Comparison of ENCODE assay signal across 9 mouse cellular contexts in genomic region chr1:131751891-131752311, GRCm38 (mm10). TPM values are rescaled to one million over a fixed set of nuclear protein-coding genes. Genes with fewer than 3 reads are reported as not detected.
DNase-seq lines count a peak whose midpoint lies in the region; ATAC-seq lines count a peak whose summit lies in the region.
"Had no signal": no experiment of that assay in that cellular context is flagged by ENCODE, and none has a peak within 500 bp of the region (broad histone marks: within the 10 kb centered on the region; RNA-seq: fewer than 3 reads in every experiment).

No protein-coding gene starts in this region.

- no peak overlapping the region for H3K27ac ChIP-seq in heart, embryonic 11.5 days (ENCODE audit: low read depth, low read length)

- ATAC-seq in heart, embryonic 11.5 days (replicated peaks; ENCODE audit: insufficient number of reproducible peaks, low FRiP score, low TSS enrichment) = no peak
- ATAC-seq in megakaryocyte-erythroid progenitor cell, adult 5-6 weeks (replicated peaks; ENCODE audit: low FRiP score, low TSS enrichment, poor library complexity, severe bottlenecking) = no peak
- ATAC-seq: intestine, embryonic 16.5 days had no signal

- no peak overlapping the region for H3K9ac ChIP-seq in heart, embryonic 11.5 days (ENCODE audit: low read depth, low read length)

- no peaks in the 10 kb centered on the region for H3K36me3 ChIP-seq in heart, embryonic 11.5 days (ENCODE audit: control insufficient read depth, insufficient read depth, low read length)

- H3K4me2 ChIP-seq in heart, embryonic 11.5 days = no peak overlapping the region

- WGBS in heart, embryonic 11.5 days (ENCODE audit: insufficient replicate concordance) = 61% methylated on average over 10 of the region's 10 CpGs

- H3K4me3 ChIP-seq in heart, embryonic 11.5 days (ENCODE audit: low read depth, low read length) = no peak overlapping the region

- H3K4me1 ChIP-seq in heart, embryonic 11.5 days (ENCODE audit: control insufficient read depth, insufficient read depth, low read length) = peaks cover 18% of the 10 kb centered on the region

- DNase-seq in heart, adult 18-20 months = peak; percentile 31 to 43
- DNase-seq in retina, postnatal 1 day = peak; percentile 48
- no peak for DNase-seq in retina, embryonic 14.5 days (ENCODE audit: low spot score)
- peak; percentile 65 to 80 for DNase-seq in cerebellum, postnatal 14 days
- no peak for DNase-seq in right cerebral cortex, postnatal 25 days
- no peak for DNase-seq in c-Kit-positive CD71-positive TER-119-positive erythroid progenitor cells, embryonic 14.5 days (ENCODE audit: low spot score)

- H3K27me3 ChIP-seq in heart, embryonic 11.5 days (ENCODE audit: control insufficient read depth, insufficient read depth, low read length) = peaks cover 5% of the 10 kb centered on the region; the same call in 1 of the 2 replicates

- H3K9me3 ChIP-seq in heart, embryonic 11.5 days (replicated peaks; ENCODE audit: control insufficient read depth, low read length) = no peaks in the 10 kb centered on the region

RNA-seq across cellular contexts. Expression of gene Slc26a9, which starts 8.1 kb away (rescaled TPM):
- under 1 TPM in 1 of 2 experiments, not detected in 1; 0.15 TPM for total RNA-seq in heart, adult 18-20 months (2021)
- polyA plus RNA-seq in heart, embryonic 11.5 days (2014; fragmentation: Nextera tagmentation; extraction: Ambion mirVana) = not detected in 2 replicates
- total RNA-seq in megakaryocyte-erythroid progenitor cell, adult 5-6 weeks (2014; fragmentation: Nextera tagmentation) = not detected in 2 replicates
- not detected in 2 replicates for total RNA-seq in megakaryocyte-erythroid progenitor cell, adult 5-6 weeks (2017)

RNA-seq across cellular contexts. Expression of gene Pm20d1, which starts 45.3 kb away (rescaled TPM):
- total RNA-seq in heart, adult 18-20 months (2021) = 1 to 10 TPM; 7.4 to 9.1 TPM
- 0.75 and 1.3 TPM in 2 replicates for polyA plus RNA-seq in heart, embryonic 11.5 days (2014; fragmentation: Nextera tagmentation; extraction: Ambion mirVana)
- total RNA-seq in megakaryocyte-erythroid progenitor cell, adult 5-6 weeks (2014; fragmentation: Nextera tagmentation) = 0.20 TPM in 1 of 2 replicates, not detected in the other
- total RNA-seq in megakaryocyte-erythroid progenitor cell, adult 5-6 weeks (2017) = not detected in 2 replicates

Comparison
In these comparisons a context has a peak if more than half of its experiments do, and no peak if none do; other contexts are left out.
1. DNase-seq: peak in heart, adult 18-20 months (2 of 2), retina, postnatal 1 day (single experiment) and cerebellum, postnatal 14 days (2 of 2); none in retina, embryonic 14.5 days (single experiment), right cerebral cortex, postnatal 25 days (single experiment) and c-Kit-positive CD71-positive TER-119-positive erythroid progenitor cells, embryonic 14.5 days (single experiment).
2. RNA of gene Pm20d1, which starts 45.3 kb away (total RNA-seq): 7.4 to 9.1 TPM in heart, adult 18-20 months; 0.20 TPM in megakaryocyte-erythroid progenitor cell, adult 5-6 weeks; every median in the first group is over 4 times any median in the second.